Mouse (Mus musculus): ENCODE results near the gene Arpin.

DNA sequence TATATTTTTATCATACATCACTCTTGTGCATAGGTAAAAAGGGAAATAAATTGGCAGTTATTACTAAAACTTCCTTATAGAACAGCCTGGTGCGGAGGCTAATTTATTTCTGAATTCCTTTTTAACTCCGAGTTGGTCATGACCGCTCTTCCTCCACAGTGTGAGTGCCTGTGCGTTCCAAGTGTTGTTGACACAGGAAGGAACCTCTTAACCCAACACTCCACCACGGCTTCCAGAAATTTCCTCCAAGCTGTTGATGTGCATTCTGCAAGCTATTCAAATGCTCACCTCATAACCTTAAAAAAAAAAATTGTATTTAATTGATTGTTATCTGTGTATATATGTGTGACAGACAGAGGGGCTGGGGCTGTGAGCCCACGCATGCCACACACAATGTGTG lies 15.1 kb upstream of the Arpin start:
- TF ChIP-seq POLR2A (IDR thresholded peaks at IDR 0.05; ENCODE audit: insufficient read depth, low read length) (no peak), CTCF (IDR thresholded peaks at IDR 0.05; ENCODE audit: low read depth, low read length) (no peak)

All from ES-Bruce4 (cell line).